Mouse (Mus musculus) kidney, postnatal 14 days (tissue): ENCODE measurements at regions not wholly inside any gene's neighbourhood (a gene's known extent, or its start where the extent isn't known, plus 50 kb on each side); places are given as distances from the start of the nearest gene placed in this dataset.

Experiments
- DNase-seq: peaks from one replicate; pipeline ENCODE4 v3.0.0; 2022; ENCODE audit warnings: mixed read lengths

DNA sequence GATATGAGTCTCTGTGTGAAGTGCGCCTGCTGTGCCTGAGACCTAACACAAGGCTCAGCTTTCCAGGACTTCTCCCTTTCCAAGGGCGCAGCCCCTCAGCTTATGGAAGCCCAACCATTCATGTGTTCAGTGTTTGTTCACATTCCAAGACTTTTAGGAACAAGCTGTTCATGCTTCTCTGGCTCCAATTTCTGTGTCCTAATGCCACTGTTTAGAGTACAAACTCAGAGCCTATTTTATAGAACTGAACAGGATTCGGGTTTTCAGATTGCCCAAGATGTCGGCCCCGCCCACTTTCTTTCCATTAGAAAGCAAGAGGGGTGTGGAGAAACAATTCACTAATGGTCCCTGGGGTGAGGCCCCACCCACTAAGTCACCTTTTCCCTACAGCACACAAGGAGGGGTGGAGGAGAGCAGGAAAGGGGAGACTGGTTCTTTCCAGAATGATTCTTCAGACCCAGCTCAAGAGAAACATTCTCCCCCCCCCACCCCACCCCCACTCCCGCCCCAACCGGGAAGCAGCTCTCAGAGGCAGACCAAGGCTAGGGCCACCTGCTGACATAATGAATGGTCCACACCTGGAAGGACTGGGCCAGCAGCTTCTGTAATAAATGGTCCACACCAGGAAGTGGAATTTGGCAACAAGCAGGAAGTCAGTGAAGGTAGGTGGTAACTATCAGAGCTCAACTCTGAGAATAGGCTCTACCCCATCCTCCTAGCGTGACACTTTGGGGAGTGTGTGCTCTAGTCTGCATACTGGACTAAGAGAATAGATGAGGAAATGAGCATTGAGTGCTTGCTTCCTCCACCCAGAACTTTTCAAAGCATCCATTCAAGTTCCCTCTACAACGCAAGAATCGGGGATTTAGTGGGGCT lies 120.2 kb upstream of the Zfp648 start:
- peak; percentile 12 for DNase-seq

DNA sequence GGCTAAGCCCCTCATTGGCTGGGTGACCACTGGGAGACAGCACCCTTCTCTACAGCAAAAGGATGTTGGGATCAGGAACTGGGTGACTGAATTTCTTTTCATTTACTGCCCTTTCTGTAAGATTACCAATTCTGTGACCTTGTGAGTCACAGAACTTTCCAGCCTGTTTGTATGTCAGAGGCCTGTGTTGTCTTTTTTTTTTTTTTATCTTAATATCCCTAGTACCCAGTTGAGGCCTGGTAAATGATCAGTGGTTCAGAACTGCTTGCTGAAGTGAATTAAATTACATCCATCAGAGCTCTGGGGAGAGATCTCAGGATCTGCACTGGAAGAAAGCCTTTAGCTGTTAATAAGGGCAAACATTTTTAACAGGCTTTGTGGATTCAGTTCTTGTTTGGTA lies 114.8 kb upstream of the Zfp648 start:
- DNase-seq = no peak

GRCm38 (mm10) chr1:154089815-154090214 lies 111.2 kb upstream of the Zfp648 start:
- DNase-seq = no peak

- no peak for DNase-seq
Observed at GRCm38 (mm10) chr1:154090521-154091490, 110.2 kb upstream of the Zfp648 start.

DNA sequence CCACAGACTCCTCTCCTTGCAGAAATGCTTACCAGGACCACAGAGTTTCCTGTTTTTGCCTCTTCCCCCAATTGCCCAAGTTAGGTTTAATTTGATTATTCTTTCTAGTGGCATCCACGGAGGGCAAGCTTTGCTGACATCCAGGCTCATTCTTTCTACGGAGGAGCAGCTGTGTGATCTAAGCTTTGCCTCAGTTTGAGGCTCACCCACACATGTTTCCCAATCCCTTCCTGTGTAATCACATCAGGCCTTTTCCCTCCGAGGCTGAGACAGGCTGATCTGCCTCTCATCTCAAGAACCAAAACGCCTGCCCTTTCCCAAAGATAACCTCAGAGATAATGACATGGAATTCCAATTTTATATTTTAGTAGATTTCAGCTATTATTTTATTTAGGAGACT lies 107.4 kb upstream of the Zfp648 start:
- DNase-seq = no peak

DNA sequence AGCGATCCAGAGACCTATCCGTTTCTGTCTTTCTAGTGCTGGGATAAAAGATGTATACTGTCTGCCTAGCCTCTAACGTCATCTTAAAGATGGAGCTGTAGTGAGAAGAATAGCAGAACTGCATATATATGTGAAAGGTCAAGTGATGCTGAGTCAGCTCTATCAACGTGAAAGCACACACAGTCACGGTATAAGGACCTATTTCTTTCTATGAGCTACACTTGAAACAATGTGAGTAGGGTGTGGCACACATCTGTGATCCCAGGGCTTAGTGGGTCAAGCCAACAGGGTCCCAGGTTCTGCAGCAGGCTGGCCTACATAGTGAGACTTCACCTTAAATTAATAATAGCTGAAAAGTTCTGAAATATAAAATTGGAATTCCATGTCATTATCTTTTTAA lies 106.6 kb upstream of the Zfp648 start:
- no peak for DNase-seq

- no peak for DNase-seq
Observed at GRCm38 (mm10) chr1:154096113-154096512, 104.9 kb upstream of the Zfp648 start.

DNA sequence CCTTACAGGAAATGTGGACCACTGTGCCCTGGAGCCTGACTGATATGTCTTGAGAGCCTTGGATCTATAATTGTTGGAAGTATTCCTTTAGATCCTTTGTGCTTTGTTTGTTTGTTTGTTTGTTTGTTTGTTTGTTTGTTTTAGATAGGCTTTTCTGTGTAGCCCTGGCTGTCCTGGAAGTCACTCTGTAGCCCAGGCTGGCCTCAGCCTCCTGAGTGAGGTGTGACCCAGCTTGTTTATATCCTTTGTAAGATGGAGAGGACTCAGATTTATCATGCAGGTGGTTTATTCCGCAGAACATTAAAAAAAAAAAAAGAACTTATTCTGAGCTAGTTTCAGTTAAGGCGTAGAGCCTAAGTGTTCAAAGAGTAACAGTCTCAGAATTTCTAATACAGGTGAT lies 104.1 kb upstream of the Zfp648 start:
- DNase-seq = no peak

GRCm38 (mm10) chr1:154097656-154098055 lies 103.3 kb upstream of the Zfp648 start:
- DNase-seq = no peak

DNA sequence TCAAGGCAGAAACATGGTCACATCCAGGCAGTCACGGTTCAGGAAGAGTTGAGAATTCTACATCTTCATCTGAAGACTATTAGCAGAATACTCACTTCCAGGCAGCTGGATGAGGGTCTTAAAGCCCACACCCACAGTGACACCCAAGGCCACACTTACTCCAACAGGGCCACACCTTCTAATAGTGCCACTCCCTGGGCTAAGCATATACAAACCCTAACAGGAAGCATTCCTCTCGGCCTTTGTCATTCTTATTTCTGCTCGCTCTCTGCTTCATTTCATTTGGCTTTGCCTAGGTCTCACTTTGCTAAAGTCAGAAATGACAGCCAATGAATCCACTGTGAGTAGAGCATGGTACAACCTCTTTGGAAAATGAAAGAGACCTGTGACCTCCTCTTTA lies 100.4 kb upstream of the Zfp648 start:
- DNase-seq = no peak

GRCm38 (mm10) chr1:154101433-154101832 lies 99.6 kb upstream of the Zfp648 start:
- no peak for DNase-seq

- DNase-seq = no peak
Observed at GRCm38 (mm10) chr1:154102191-154102590, 98.8 kb upstream of the Zfp648 start.

- DNase-seq = peak; percentile 81
Observed at GRCm38 (mm10) chr1:154102871-154103596, 98.0 kb upstream of the Zfp648 start.

DNA sequence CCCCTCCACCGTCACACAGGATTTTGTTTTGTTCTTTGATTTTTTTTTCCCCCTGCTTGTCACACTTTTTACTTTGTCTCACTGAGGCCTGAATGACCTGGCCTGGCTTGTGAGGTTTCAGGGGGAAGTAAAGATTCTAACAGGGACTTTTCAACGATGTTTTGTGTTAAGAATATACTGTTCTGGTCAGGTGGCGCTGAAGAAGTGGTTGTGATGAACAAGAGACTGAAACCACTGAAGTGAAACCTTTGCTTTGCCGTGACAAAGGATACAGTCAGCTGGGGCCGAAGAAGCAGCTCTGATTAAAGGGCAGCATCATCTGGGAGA lies 97.4 kb upstream of the Zfp648 start:
- no peak for DNase-seq

DNA sequence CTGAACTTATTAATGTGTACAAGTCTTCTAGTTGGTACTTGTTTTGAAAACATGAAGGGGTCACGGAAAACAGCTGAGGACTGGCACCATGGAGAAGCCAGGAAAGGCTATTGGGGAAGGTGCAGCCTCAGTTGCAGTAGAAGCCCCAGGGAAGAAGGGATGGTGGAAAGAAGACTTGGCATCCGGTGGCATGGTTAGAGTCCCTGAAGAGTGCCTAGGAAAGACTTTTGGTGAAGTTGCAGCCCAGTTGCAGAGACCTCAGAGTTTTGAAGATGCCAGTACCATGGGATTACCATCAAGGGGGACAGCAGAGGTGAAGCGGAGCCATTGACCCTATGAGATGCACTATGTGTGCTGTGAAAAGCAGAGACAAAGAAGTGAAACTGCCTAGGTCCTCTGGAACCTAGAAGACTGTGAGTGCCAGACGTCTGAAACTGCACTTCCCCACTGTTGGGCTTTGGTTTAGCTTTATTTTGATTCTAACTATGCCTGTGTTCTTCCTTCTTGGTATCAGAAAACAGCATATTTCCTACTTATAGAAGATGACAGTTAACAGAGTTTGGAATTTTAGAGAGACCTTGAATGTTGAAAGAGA lies 96.9 kb upstream of the Zfp648 start:
- no peak for DNase-seq

DNA sequence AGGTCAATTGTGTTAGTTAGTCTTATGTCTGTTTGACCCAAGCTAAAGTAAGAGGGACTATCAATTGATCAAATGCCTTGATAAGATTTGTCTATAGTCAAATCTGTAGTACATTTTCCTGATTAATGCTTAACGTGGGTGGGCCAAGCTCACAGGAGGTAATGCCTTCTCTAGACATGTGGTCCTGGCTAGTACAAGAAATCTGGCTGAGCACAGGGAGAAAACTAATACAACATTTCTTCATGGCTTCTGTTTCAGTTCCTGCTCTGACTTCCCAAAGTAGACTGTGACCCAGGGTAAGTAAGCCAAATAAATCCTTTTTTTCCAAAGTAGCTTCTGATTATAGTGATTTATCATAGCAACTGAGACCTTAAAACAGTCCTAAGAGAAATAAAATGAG lies 96.2 kb upstream of the Zfp648 start:
- no peak for DNase-seq

GRCm38 (mm10) chr1:154112500-154112899 lies 88.5 kb upstream of the Zfp648 start:
- DNase-seq = no peak

DNA sequence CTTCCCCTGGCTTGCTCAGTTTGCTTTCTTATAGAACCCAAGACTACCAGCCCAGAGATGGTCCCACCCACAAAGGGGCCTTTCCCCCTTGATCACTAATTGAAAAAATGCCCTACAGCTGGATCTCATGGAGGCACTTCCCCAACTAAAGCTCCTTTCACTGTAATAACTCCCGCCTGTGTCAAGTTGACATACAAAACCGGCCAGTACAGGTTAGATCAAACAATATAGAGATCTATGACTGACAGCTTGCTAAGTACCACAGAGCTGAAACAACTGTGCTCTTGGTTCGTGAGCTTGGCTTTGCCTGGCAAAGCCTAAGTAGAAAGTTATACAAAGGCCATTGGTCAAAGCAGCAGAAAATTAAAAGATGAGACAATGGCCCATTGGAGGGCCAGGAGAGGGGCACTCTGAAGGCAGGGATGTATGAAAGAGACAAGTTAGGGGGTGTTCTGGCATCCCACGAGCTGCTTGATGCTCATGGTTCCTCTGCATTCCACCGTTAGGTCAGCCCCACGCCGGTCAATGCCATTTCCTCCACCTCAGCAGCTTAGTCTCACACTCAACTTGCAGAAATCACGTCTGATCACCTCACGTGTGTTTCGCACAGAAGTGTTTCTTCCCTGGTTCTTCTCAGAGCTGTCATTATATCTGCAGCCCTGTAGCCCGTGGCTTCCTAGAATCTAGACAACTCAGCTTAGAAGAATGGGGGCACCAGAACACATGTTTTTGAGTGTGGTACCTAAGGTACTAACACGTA lies 87.5 kb upstream of the Zfp648 start:
- DNase-seq = no peak

GRCm38 (mm10) chr1:154116188-154116710 lies 84.7 kb upstream of the Zfp648 start:
- no peak for DNase-seq

DNA sequence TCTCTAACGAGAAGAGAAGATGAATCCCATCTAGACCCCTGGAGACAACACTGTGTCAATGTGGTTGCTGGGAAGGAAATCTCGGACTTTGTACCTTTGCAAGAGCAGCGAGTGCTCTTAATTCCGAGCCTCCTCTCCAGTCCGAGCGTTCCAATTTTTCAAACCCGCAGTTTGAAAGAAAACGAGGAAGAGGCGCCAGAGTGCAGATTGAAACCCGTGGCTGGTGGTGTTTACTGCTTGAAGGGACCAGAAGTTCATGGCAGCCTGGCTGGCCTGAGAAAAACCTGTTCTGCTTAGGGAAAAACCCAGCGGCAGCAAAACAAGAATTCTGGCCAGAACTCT lies 83.7 kb upstream of the Zfp648 start:
- peak; percentile 62 for DNase-seq

GRCm38 (mm10) chr1:154117688-154118373 lies 83.2 kb upstream of the Zfp648 start:
- DNase-seq = peak; percentile 68
